Mouse (Mus musculus) midbrain, embryonic 14.5 days (tissue): ENCODE results near the gene Rab3ip. TPM values are rescaled to one million over a fixed set of nuclear protein-coding genes. Genes with fewer than 3 reads are reported as not detected.

ENCODE experiments used
- ATAC-seq: fragments of 200-750 bp; cut with Nextera tagmentation; 2 replicates; pipeline ENCODE4 v1.8.0; 2017; ENCODE audit warnings: moderate number of reproducible peaks, moderate library complexity; ENCODE audit not compliant: low FRiP score, low TSS enrichment
- DNase-seq: peaks from one replicate; pipeline ENCODE4 v3.0.0-alpha.2; 2015
- H3K27ac ChIP-seq: fragments of 300-500 bp; sonication (generic); replicated peaks from 2 replicates; pipeline ENCODE4 v1.5.1; 2014; ENCODE audit warnings: mild to moderate bottlenecking, low read depth, low read length, moderate library complexity
- H3K27me3 ChIP-seq: fragments of 300-500 bp; sonication (generic); 2 replicates; pipeline ENCODE4 v1.6.1; 2014; ENCODE audit warnings: low read length, control low read depth, mixed read lengths; ENCODE audit not compliant: control insufficient read depth, insufficient read depth
- H3K36me3 ChIP-seq: fragments of 300-500 bp; sonication (generic); 2 replicates; pipeline ENCODE4 v1.6.1; 2014; ENCODE audit warnings: low read length, control low read depth; ENCODE audit not compliant: control insufficient read depth, insufficient read depth
- H3K4me1 ChIP-seq: fragments of 300-500 bp; sonication (generic); 2 replicates; pipeline ENCODE4 v1.6.1; 2014; ENCODE audit warnings: mild to moderate bottlenecking, antibody characterized with exemption, low read length, control low read depth; ENCODE audit not compliant: control insufficient read depth, insufficient read depth
- H3K4me2 ChIP-seq: fragments of 300-500 bp; sonication (generic); 2 replicates; pipeline ENCODE4 v1.6.1; 2014; ENCODE audit warnings: mild to moderate bottlenecking, low read length, moderate library complexity
- H3K4me3 ChIP-seq: fragments of 300-500 bp; sonication (generic); replicated peaks from 2 replicates; pipeline ENCODE4 v1.5.1; 2014; ENCODE audit warnings: low read depth, low read length
- H3K9ac ChIP-seq: fragments of 300-500 bp; sonication (generic); replicated peaks from 2 replicates; pipeline ENCODE4 v1.6.1; 2014; ENCODE audit warnings: mild to moderate bottlenecking, low read length, moderate library complexity
- H3K9me3 ChIP-seq: fragments of 300-500 bp; sonication (generic); 2 replicates; pipeline ENCODE4 v1.6.1; 2016; ENCODE audit warnings: low read length, control low read depth, mixed read lengths; ENCODE audit not compliant: control insufficient read depth
- WGBS: fragments of 180-500 bp; shearing (Covaris S2); extraction: QIAGEN DNeasy Blood & Tissue Kit; methylation state at CpG from one replicate; pipeline ENCODE4 v1.1.7; 2014; 5-methylcytosine and 5-hydroxymethylcytosine counted together
- polyA plus RNA-seq: library from polyadenylated mRNA; unstranded; fragments of >200 nt; fragmentation: Nextera tagmentation; extraction: Ambion mirVana; gene quantifications from 2 replicates; pipeline ENCODE4 v1.2.1, GENCODE M21; 2014

The Rab3ip gene
- 40.4 and 41.6 TPM in 2 replicates for polyA plus RNA-seq

DNA sequence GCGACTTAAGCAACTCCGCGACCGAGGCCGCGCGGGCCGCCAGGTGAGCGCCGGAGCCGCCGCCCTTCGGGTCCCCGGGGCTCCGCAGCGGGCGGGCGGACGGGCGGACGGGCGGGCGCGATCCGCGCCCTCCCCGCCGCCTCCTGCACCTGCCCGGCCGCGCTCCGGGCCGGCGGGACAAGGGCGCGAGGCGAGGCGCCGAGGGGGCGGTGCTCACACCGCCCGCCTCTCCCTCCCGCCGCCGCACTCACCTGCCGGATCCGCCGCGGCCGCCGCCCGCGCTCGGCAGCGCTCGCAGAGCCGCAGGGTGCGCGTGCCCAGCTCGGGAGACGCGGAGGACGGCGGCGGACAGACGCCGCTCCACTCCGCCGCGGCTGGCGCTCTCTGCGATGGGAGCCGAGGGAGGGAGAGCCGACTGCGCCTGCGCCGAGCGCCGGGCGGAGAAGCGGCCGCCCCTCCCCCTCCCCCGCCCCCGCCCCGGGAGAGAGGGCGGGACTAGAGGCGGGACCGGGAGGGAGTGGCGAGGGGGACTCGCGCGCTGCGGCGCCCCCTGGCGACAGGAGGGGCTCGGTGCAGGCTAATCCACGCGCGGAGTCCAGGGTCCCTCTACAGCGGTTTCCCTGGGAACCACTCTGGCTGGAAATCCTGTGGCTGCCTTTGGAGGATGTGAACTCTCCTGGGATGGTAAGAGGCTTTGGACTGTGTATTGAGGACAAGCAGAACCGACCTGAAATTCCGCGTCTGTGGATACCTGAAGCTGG lies at the start of gene Rab3ip:
Gene Rab3ip (minus strand): TSS at position 761 of the 761 bp plus-strand sequence.
- Histone ChIP-seq H3K36me3 (no peaks in the 10 kb centered on the region), H3K9ac (peak within 1 kb of the TSS; percentile 74), H3K4me3 (peak within 1 kb of the TSS; percentile 79), H3K27me3 (no peaks in the 10 kb centered on the region), H3K4me2 (peak within 1 kb of the TSS; percentile 77), H3K4me1 (peaks cover 11% of the 10 kb centered on the region), H3K27ac (peak within 1 kb of the TSS; percentile 88), H3K9me3 (no peaks in the 10 kb centered on the region)
- ATAC-seq (peak; percentile 92), DNase-seq (peak; percentile 98)
- WGBS: under 1% methylated on average over 79 of the region's 103 CpGs

- DNase-seq (no peak), ATAC-seq (no peak)
- no peak overlapping the region for H3K4me2 ChIP-seq
- H3K27me3 ChIP-seq: no peaks in the 10 kb centered on the region
- H3K4me1 ChIP-seq: no peaks in the 10 kb centered on the region
- WGBS: 84% methylated on average over 17 of the region's 17 CpGs
- no peak overlapping the region for H3K27ac ChIP-seq
- no peak overlapping the region for H3K9ac ChIP-seq
- H3K36me3 ChIP-seq: no peaks in the 10 kb centered on the region
- H3K9me3 ChIP-seq: no peaks in the 10 kb centered on the region
- no peak overlapping the region for H3K4me3 ChIP-seq
Observed at GRCm38 (mm10) chr10:116998716-116999455, 48.3 kb upstream of the Rab3ip start.

DNA sequence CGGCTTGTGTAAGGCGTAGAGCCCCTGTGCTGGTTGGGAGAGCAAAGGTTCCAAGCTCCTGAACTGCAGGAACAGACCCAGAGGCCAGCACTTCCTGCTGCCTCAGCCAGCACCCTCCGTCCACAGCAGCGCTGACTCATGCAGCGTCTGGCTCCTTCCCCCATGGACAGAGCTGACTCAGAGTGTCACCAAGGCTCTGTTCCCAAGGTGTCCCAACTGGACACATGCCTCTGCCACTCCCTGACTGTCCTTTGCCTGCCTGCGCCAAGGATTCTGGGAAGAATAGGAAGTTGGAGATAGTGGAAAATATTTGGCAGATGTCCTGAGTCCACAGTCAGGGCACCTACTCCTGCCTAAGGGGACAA lies 45.6 kb upstream of the Rab3ip start:
- no peak overlapping the region for H3K9ac ChIP-seq
- DNase-seq (no peak), ATAC-seq (no peak)
- H3K27me3 ChIP-seq: no peaks in the 10 kb centered on the region
- no peaks in the 10 kb centered on the region for H3K4me1 ChIP-seq
- H3K9me3 ChIP-seq: no peaks in the 10 kb centered on the region
- no peak overlapping the region for H3K27ac ChIP-seq
- no peak overlapping the region for H3K4me2 ChIP-seq
- H3K36me3 ChIP-seq: no peaks in the 10 kb centered on the region
- WGBS: 86% methylated on average over 6 of the region's 6 CpGs
- no peak overlapping the region for H3K4me3 ChIP-seq

GRCm38 (mm10) chr10:116995584-116996235 lies 45.1 kb upstream of the Rab3ip start:
- Histone ChIP-seq H3K4me2 (no peak overlapping the region), H3K27ac (no peak overlapping the region), H3K4me1 (no peaks in the 10 kb centered on the region), H3K9me3 (no peaks in the 10 kb centered on the region), H3K36me3 (no peaks in the 10 kb centered on the region), H3K9ac (no peak overlapping the region), H3K4me3 (no peak overlapping the region), H3K27me3 (no peaks in the 10 kb centered on the region)
- 74% methylated on average over 6 of the region's 6 CpGs for WGBS
- DNase-seq (no peak), ATAC-seq (no peak)

GRCm38 (mm10) chr10:116995162-116995561 lies 44.6 kb upstream of the Rab3ip start:
- WGBS: 85% methylated on average over 5 of the region's 5 CpGs
- Histone ChIP-seq H3K4me1 (no peaks in the 10 kb centered on the region), H3K27me3 (no peaks in the 10 kb centered on the region), H3K9ac (no peak overlapping the region), H3K4me3 (no peak overlapping the region), H3K27ac (no peak overlapping the region), H3K4me2 (no peak overlapping the region), H3K9me3 (no peaks in the 10 kb centered on the region), H3K36me3 (no peaks in the 10 kb centered on the region)
- no peak for ATAC-seq
- DNase-seq: no peak

- Histone ChIP-seq H3K9ac (no peak overlapping the region), H3K9me3 (no peaks in the 10 kb centered on the region), H3K4me3 (no peak overlapping the region), H3K27ac (no peak overlapping the region), H3K4me2 (no peak overlapping the region), H3K36me3 (no peaks in the 10 kb centered on the region), H3K4me1 (no peaks in the 10 kb centered on the region), H3K27me3 (no peaks in the 10 kb centered on the region)
- DNase-seq (no peak), ATAC-seq (no peak)
- WGBS: 94% methylated on average over 8 of the region's 8 CpGs
Observed at GRCm38 (mm10) chr10:116993971-116994370, 43.4 kb upstream of the Rab3ip start.

- Histone ChIP-seq H3K4me3 (no peak within 1 kb of the TSS), H3K4me1 (peaks cover 17% of the 10 kb centered on the region), H3K9me3 (no peaks in the 10 kb centered on the region), H3K4me2 (peak within 1 kb of the TSS; percentile 27; the same call in 1 of the 2 replicates), H3K9ac (no peak within 1 kb of the TSS; the same call in 1 of the 2 replicates), H3K36me3 (no peaks in the 10 kb centered on the region), H3K27ac (peak within 1 kb of the TSS; percentile 21; the same call in 1 of the 2 replicates), H3K27me3 (no peaks in the 10 kb centered on the region)
- peak; percentile 53 for DNase-seq
- ATAC-seq: no peak; the same call in 1 of the 2 replicates
- 24% methylated on average over 21 of the region's 21 CpGs for WGBS
Observed at GRCm38 (mm10) chr10:116986264-116987082, 35.9 kb upstream of the Rab3ip start, which contains the start of gene Best3. Gene Best3, plus strand, starts transcription at chr10:116986314.

- Histone ChIP-seq H3K9ac (no peak overlapping the region), H3K4me3 (no peak overlapping the region), H3K36me3 (no peaks in the 10 kb centered on the region), H3K9me3 (no peaks in the 10 kb centered on the region), H3K4me1 (peaks cover 17% of the 10 kb centered on the region), H3K27me3 (no peaks in the 10 kb centered on the region), H3K4me2 (no peak overlapping the region), H3K27ac (no peak overlapping the region)
- 53% methylated on average over 12 of the region's 12 CpGs for WGBS
- DNase-seq (peak; percentile 61), ATAC-seq (no peak)
Observed at GRCm38 (mm10) chr10:116984836-116985235, 34.3 kb upstream of the Rab3ip start.
